Mouse (Mus musculus): ENCODE results near the gene Lamc1.

The Lamc1 gene

GRCm38 (mm10) chr1:153265066-153265465, 67.5 kb downstream of the Lamc1 start:
- no peak for DNase-seq (ENCODE audit: low spot score in 2 of 2)

- DNase-seq (ENCODE audit: low spot score in 2 of 2) = no peak
Observed at GRCm38 (mm10) chr1:153259752-153260300, 72.8 kb downstream of the Lamc1 start.

- DNase-seq (ENCODE audit: low spot score in 2 of 2) = no peak
Observed at GRCm38 (mm10) chr1:153252540-153253210, 79.9 kb downstream of the Lamc1 start.

- no peak for DNase-seq (ENCODE audit: low spot score in 2 of 2)
Observed at GRCm38 (mm10) chr1:153251590-153252206, 80.9 kb downstream of the Lamc1 start.

- DNase-seq (ENCODE audit: low spot score in 2 of 2) = no peak
Observed at GRCm38 (mm10) chr1:153241346-153241745, 91.2 kb downstream of the Lamc1 start.

GRCm38 (mm10) chr1:153235576-153235975, 97.0 kb downstream of the Lamc1 start:
- DNase-seq (ENCODE audit: low spot score in 2 of 2) = no peak

- DNase-seq (ENCODE audit: low spot score in 2 of 2) = no peak
Observed at GRCm38 (mm10) chr1:153231681-153232080, 100.9 kb downstream of the Lamc1 start.

GRCm38 (mm10) chr1:153227916-153228315, 104.7 kb downstream of the Lamc1 start:
- DNase-seq (ENCODE audit: low spot score in 2 of 2) = no peak

GRCm38 (mm10) chr1:153227096-153227495, 105.5 kb downstream of the Lamc1 start:
- no peak for DNase-seq (ENCODE audit: low spot score in 2 of 2)

- DNase-seq (ENCODE audit: low spot score in 2 of 2) = no peak
Observed at GRCm38 (mm10) chr1:153225786-153226725, 106.5 kb downstream of the Lamc1 start.

- DNase-seq (ENCODE audit: low spot score in 2 of 2) = no peak
Observed at GRCm38 (mm10) chr1:153224331-153224730, 108.3 kb downstream of the Lamc1 start.

GRCm38 (mm10) chr1:153219376-153219775, 113.2 kb downstream of the Lamc1 start:
- DNase-seq (ENCODE audit: low spot score in 2 of 2) = no peak

- no peak for DNase-seq (ENCODE audit: low spot score in 2 of 2)
Observed at GRCm38 (mm10) chr1:153216516-153216915, 116.1 kb downstream of the Lamc1 start.

GRCm38 (mm10) chr1:153215676-153216075, 116.9 kb downstream of the Lamc1 start:
- no peak for DNase-seq (ENCODE audit: low spot score in 2 of 2)

- DNase-seq (ENCODE audit: low spot score in 2 of 2) = no peak
Observed at GRCm38 (mm10) chr1:153210992-153211391, 121.6 kb downstream of the Lamc1 start.

GRCm38 (mm10) chr1:153210198-153210597, 122.4 kb downstream of the Lamc1 start:
- no peak for DNase-seq (ENCODE audit: low spot score in 2 of 2)

GRCm38 (mm10) chr1:153202195-153202594, 130.4 kb downstream of the Lamc1 start:
- no peak for DNase-seq (ENCODE audit: low spot score in 2 of 2)

- no peak for DNase-seq (ENCODE audit: low spot score in 2 of 2)
Observed at GRCm38 (mm10) chr1:153201448-153201847, 131.1 kb downstream of the Lamc1 start.

- no peak for DNase-seq (ENCODE audit: low spot score in 2 of 2)
Observed at GRCm38 (mm10) chr1:153197316-153197850, 135.2 kb downstream of the Lamc1 start.

- DNase-seq (ENCODE audit: low spot score in 2 of 2) = no peak
Observed at GRCm38 (mm10) chr1:153192945-153193344, 139.6 kb downstream of the Lamc1 start.

GRCm38 (mm10) chr1:153192379-153192778, 140.2 kb downstream of the Lamc1 start:
- DNase-seq (ENCODE audit: low spot score in 2 of 2) = no peak

GRCm38 (mm10) chr1:153191943-153192329, 140.7 kb downstream of the Lamc1 start:
- DNase-seq (ENCODE audit: low spot score in 2 of 2) = peak in 1 of 2 experiments; percentile 53
